Mouse (Mus musculus): ENCODE results near the gene Gm11627.

GRCm38 (mm10) chr11:102604777-102605552, 25.7 kb upstream of the Gm11627 start:
- TF ChIP-seq E2F4 (IDR thresholded peaks at IDR 0.05; ENCODE audit: insufficient read depth): no peak
- TF ChIP-seq POLR2A (IDR thresholded peaks at IDR 0.05; ENCODE audit: insufficient read length, low read depth): no peak

Data from myocyte (in vitro differentiated cells).